Mouse (Mus musculus) liver, postnatal 0 days (tissue): Measurements from ENCODE around the gene Hoxb8.

Experiments used
- CTCF ChIP-seq: sonication (generic); IDR thresholded peaks from 2 replicates; pipeline ENCODE4 v1.5.1; 2016; ENCODE audit warnings: antibody characterized with exemption, low read depth
- EP300 ChIP-seq: IDR thresholded peaks from 2 replicates; pipeline ENCODE4 v1.6.1; 2016; ENCODE audit warnings: antibody characterized with exemption, low read depth, mild to moderate bottlenecking

DNA sequence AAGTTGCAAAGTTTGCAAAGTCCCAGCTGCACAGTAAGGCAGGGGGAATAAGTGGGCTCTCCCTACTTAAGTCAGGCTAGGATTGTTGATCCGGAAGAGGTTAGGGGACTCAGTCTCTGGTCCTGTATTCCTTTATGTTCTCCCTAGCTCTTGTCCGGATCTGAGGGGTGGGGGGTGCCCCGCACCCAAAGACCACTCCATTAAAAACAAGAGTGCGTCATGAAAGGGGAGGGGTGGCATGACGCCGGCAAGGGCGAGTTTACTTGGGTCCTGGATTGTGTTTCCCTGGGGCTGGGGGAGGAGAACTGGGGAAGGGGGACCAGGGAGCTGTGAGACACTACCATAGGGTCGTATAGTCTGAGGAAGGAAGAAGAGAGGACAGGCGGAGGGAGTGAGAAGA is 18.1 kb downstream of the Hoxb8 start:
- TF ChIP-seq CTCF, result no peak
- TF ChIP-seq EP300, result no peak
